Mouse (Mus musculus) left cerebral cortex, postnatal 25 days (tissue): ENCODE results near the gene Gm17662. TPM values are rescaled to one million over a fixed set of nuclear protein-coding genes. Genes with fewer than 3 reads are reported as not detected.
A peak's percentile ranks its signal among the peaks of the same experiment; 100 is the strongest.

ENCODE experiments used
- DNase-seq, 2 experiments: peaks; one replicate each; pipeline ENCODE4 v3.0.0; 2022; ENCODE audit warnings: low spot score in 2 of 2, mixed read lengths in 1 of 2
- intact Hi-C: fragments of 180-260 bp; cut with DNase I; formaldehyde crosslinking; loops from one replicate; pipeline ENCODE4 v1.15.1; 2025
- total RNA-seq, 2 experiments: library from RNA; stranded (reverse); gene quantifications; 2 replicates each; pipeline ENCODE4 v1.2.3; 2021

The Gm17662 gene
- not detected for total RNA-seq

DNA sequence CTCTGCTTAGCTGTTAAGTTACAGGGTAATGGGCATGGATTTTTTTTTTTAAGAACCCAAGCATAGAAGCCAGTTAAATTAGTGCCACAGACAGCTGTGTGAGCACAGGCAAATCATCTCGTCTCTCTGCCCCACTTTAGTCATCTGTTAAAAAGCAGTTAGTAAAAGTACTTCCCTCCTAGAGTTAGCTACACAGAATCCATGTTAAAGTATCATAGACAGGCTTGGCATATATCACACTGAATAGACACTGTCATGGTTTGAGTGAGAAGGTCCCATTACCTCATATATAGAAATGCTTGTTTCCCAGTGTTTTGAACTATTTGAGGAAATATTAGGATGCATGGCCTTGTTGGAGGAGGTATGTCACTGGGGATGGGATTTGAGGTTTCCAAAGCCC is at the start of gene Gm17662:
Gene Gm17662, plus strand, starts transcription at position 301 of the 400 bp plus-strand sequence.
- intact Hi-C loops = no loop called here

DNA sequence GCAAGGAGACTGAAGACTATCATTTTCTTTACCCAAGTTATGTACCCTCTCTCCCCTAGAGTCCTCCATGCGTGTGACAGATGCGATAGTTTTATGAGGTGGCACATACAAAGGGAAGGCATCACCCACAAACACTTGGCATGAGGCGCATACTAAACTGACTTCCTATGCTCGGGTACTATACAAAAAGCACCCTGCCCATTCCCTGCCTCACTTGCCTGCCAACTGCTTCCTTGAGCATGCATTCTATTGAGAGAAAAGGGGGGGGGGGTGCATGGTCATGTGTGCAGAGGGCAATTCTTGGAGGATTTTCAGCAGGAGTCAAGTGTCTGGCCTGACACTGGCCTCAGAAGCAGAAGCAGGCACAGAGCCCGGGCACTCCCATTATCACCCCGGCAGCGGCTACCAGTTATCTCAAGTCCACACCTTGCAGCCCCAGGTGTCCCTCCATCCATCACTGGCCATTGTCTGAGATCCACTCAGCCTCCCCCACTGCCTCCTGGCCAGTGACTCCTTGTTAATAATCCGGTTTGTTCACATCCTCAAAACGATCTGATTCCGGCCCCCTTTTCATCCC is 46.3 kb upstream of the Gm17662 start:
- no peak for DNase-seq
- intact Hi-C loops = no loop called here

More for the DNA sequence above, at the start of gene Gm17662:
- no peak for DNase-seq

DNA sequence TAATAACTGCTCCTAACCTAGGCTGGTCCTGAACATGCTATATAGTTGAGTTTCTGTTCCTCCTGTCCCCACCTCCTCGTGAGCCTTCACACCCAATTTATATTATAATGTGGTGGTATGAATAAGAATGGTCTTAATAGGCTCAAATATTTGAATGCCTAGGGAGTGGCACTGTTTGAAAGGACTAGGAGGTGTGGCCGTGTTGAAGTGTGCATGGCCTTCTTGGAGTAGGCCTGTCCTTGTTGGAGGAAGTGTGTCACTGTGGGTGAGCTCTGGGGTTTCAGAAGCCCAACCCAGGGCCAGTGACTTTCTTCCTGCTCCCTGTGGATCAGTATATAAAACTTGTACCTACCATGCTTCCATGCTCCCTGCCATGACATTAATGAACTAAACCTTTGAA is 43.5 kb upstream of the Gm17662 start:
- intact Hi-C loops = no loop called here
- no peak for DNase-seq

DNA sequence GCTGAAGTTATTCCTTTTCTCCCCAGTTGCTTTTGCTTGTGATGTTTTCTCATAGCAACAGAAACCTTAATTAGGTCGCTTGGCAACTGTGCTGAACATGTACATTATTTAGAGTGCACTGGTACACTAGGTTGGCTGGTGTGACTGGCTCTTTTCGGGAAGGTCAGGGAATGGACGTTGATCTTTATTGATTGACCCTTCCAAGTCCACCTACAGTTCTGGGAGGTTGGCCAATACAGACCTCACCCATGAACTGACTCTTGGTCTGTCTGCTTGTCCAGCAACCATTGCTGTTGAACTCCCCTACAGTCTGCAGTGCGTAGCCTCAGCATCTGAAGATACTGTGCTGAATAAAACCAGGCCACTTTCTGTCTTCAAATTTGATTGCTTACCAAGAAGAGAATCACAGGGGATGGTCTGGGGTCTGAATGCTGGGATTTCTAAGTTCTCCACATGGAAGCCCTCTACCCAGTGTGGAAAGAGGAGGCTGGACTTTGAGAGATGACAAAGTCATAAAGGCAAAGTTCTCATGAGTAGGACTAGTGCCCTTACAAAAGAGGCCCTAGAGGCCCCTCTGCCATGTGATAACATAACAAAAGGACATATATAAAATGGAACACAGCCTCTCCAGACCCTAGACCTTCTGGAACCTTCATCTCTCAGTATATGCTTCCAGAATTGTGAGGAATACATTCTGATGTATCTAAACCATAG is 40.5 kb upstream of the Gm17662 start:
- no peak for DNase-seq
- intact Hi-C loops = no loop called here

DNA sequence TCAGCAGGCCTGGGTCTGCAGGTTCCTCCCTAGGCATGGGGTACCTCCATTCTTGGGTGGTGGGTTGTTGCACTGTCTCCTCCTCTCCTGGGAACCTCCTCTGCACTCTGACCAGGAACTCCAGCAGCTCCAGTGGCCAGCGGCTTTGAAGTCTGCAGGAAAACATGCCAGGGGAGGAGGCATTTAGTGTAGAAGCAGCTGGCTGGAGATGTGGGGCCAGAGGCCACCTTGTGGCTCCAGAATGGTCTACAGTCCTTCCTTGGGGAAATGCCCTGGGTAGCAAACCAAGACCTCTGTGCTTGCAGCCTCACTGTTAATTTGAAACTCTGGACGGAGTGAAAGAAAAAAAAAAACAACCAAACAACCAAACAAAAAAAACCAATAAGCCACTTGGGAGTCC is 39.6 kb upstream of the Gm17662 start:
- no peak for DNase-seq
- intact Hi-C loops = no loop called here

DNA sequence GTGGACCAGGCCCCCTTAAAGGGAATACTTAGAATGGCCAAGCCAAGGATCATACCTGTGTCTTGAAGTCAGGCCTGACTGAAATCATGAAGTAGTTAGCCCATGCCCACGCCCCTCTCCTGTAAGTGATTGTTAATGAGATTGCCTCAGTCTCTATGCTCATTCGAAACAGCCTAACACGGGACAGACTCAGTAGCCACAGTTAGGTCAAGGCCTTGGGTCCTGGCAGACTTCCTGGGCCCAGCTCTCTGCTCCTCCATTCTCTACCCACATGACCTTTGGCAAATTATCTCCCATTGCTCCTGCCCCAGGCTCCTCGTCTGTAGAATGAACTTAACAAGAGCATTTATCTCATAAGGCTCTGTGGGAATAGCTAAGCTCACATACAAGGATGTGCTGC is 38.1 kb upstream of the Gm17662 start:
- no peak for DNase-seq
- intact Hi-C loops = no loop called here

DNA sequence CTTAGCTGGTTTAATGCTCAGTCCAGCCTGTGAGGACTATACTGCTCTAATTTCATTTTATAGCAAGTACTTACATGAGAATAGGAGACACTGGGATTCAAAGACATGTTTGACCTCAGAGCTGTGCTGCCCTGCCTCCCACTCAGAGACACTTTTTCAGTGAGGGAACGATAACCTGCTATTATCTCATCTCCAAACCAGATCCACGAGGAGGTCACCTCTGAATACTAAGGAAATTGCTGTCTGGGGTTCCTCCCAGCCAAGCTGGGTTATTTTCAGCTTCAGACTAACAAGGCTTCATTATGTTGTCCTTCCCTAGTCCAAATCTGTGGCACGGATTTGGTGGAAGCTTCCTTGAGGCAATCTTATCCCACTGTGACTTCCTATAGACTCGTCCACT is 37.2 kb upstream of the Gm17662 start:
- DNase-seq = no peak

DNA sequence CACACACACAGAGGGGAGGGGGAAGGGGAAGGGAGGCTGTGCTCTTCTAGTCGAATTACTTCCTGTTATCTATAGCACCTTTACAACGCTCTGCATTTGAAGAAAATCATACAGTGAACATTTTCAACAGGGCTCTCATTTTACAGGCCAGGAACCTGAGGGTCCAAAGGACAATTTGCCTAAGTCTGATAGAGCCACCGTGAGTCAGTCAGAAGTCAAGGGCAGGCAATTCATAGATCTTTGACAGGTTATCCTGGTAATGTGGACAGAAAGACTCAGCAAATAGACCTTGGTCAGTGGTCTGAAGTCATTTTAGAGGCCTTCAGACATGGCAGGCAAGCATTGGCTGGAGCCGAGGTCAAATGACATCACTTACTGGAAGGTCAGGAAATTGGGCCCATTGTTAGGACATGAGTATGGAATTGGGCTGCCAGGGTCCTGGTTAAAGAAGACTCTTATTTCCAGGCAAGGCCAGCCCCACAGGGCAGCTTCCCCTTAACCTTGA is 33.5 kb upstream of the Gm17662 start:
- DNase-seq = no peak
- intact Hi-C loops = no loop called here

More for the DNA sequence above, 37.2 kb upstream of the Gm17662 start:
- intact Hi-C loops = no loop called here

DNA sequence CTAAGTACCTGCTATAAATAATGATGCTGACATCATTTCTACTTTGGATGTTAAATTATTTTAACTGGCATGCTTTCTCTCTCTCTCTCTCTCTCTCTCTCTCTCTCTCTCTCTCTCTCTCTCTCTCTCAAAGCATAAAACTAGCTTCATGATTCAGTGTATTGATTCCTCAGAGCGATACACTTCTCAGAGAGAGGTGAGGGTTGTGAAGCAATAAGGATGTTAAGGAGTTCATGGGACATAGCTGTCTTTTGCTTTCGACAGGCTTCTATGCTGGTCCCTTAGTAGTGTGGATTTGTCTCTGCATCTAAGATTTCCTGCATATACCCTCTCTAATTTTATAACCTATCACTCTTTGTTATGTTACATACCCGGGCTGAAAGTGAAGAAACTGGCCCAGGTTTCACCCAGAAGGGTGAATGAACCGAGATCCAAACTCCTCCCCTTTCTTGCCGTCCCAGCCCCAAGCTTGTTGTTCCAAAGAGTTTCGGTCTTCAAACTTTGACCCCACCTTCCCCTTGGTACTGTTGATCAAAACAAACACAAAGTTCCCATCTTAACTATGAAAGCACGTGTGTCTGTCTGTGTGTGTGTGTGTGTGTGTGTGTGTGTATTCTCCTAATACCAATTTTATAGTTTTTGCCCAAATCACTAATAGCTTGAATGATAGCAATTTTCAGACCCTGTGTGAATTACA is 32.6 kb upstream of the Gm17662 start:
- DNase-seq = no peak
- intact Hi-C loops = no loop called here

DNA sequence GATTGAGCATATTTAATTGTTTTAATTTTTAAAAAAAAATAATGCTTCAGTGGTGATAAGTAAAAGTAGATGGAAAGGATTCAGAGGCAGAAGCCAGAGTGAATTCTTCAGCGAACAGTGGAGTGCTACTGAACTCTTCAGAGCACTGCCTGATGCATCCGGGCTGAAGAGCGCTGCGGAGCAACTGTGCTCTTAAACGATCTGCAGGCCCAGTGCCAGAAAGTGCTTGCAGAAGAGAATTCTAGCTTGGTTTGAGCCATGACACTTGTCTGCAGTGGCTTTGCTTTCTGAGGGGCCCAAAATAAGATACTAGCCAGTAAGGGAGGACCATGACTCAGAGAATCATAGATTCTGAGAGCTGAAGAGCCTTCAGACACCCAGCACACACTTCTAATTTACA is 28.2 kb upstream of the Gm17662 start:
- intact Hi-C loops = no loop called here

DNA sequence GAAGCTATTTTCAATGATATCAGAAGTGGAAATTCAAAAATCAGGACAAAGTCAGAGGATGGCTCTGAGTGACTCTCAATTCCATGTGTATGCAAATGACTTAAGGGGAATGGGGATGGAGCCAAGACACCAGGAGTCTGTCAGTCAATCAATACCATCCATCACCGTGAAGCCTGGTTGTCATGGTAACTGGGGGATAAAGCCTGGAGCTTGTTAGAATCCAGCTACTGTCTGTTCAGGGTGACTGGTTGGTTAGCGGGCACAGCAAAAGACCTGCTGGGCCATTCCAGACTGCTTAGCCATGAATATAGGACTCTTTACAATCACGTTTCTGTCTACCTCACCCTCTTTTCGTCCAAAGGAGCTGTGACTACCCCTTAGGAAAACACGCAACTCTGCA is 22.0 kb upstream of the Gm17662 start:
- intact Hi-C loops = no loop called here
- DNase-seq = no peak

More for the DNA sequence above, 28.2 kb upstream of the Gm17662 start:
- peak; percentile 25 to 45 for DNase-seq

DNA sequence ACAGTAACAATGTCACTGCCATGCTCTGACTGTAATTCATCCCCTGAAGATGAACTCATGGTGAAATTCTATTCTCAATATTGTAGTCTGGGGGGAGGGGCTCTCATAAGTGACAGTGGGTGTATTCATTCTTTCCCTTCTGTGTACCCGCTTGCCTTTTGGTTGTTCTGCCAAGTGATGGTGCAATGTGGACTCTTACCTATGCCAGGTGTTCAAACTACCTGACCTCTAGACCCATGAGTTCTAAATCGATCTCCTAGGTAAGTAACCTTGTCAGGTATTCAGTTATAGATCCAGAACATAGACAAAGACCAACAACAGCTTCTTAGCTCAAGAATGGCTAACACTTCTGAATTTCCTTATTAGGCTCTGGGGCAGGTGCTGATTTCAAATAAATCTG is 18.8 kb upstream of the Gm17662 start:
- no peak for DNase-seq
- intact Hi-C loops = no loop called here

DNA sequence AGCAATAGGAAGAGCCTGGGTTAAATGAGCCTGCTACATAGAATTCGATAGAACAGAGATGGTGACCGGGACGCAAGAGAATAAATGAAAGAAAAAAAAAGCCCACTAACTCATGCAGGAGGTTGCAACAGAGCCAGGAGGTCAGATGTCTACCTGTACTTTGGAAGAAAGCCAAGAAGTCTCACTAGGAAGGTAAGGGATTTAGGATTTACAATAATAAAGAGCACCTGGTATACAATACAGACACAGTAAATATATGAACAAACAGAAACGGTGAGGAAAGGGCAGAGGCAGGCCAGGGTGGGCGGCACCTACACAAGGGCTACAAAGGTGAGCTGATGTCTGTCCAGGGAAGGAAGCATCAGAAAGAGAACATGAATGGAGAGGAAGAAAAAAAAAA is 14.9 kb upstream of the Gm17662 start:
- no peak for DNase-seq
- intact Hi-C loops = no loop called here

DNA sequence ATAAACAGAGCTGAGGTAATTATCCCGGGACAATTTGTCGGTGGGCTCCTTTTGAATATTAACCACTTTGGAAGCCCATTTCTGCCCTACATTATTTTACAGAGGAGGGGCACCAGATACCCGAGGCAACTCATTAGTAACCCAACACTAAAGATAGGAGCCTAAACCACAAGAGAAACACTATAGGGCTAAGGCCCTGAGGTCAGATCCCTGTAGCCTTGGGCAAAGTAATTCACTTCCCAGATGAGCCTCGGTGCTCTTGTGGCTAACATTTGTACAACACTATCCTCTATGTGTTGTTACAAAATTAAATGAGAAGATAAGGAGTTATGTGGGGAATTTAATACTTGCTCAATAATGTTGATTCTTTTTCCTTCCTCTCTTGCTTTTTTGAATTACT is 13.6 kb upstream of the Gm17662 start:
- no peak for DNase-seq
- intact Hi-C loops = no loop called here

DNA sequence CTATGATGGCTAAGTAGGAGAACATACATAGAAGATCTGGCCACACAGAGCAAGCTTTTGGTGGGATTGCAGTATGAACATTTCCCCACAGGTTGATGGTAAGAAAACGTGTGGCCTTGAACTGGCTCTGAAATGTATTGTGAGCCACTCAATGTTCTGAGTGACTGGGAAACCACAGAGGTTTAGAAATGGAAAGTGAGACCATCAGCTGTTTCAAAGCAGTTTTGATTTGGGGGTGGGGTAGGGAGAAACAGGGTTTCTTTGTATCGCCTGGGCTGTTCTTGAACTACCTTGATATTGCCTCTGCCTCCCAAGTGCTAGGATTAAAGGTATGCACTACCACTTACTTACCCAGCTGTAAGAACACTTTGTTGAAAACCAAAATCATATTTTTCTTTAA is 1.9 kb upstream of the Gm17662 start:
- no peak for DNase-seq
- intact Hi-C loops = no loop called here

DNA sequence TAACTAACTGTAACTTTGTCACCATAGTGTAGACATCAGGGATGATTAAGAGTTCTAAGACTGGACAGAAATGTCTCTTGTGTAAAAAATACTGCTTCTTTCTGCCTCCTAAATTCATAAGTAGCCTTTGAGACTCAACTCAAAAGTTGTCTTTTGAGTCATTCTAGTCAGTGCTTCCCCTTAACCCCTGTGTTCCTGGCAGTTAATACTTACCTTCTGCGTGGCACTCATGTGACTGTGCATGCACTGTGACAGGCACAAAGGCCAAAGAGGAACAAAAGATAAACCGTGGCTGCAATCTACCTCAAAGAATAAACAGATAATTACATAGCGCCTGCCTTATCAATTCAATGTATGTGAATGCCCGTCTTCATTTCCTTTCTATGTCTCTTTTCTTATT is 694 bp downstream of the Gm17662 start:
- intact Hi-C loops = no loop called here
- DNase-seq = no peak

DNA sequence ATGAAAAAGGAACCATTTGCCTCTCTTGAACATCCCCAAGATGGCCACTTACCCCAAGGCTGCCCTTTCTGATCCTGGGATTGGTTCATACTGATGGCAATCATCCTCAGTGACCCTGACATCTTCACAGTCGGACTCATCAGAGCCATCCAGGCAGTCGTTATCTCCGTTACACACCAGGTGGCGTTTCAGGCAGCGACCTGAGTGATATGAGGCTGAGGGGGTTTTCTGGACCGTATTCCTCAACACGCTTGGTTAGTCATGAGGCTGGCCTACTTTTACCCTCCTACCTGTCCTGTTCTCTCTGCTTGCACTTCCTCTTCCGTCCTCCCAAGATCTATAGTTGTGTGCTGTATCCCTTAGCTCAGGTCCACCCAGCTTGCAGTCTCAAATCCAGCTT is 4.1 kb downstream of the Gm17662 start:
- DNase-seq = no peak
- intact Hi-C loops = no loop called here

DNA sequence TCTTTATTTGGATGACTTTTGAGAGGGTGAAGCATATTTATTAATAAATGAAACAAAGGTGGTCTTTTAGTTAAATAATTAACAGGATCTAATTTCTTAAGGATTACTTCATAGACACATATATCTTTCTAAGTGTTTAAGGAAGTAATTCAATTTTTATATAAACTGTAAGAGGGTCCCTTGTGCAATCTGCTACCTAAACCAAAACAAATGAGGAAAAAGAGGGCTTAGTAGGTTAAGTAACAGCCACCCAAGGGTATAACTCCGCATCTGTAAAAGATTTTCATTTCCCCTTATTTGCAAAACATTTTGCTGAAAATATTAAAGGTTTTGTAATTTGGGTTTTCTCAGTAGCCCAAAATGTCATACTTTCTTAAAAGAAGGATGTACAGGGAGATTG is 7.3 kb downstream of the Gm17662 start:
- DNase-seq = no peak
- intact Hi-C loops = no loop called here

DNA sequence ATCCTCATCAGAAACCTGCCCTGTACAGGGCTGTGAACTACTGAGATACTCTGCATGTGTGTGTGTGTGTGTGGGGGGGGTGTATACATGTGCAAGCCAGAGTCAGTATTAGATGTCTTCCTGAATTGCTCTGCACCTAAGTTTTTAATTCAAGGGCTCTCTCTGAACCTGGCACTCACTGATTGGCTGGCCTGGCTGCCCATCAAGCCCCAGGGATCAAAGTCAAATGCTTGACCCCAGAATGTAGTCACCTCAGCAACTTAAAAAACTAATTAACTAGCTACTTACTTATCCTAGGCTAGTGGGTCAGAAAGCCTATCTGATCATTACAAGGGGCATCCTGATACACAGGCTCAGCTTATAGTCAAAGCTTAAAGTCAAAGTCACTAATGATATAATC is 12.5 kb downstream of the Gm17662 start:
- DNase-seq = no peak
- intact Hi-C loops = no loop called here

DNA sequence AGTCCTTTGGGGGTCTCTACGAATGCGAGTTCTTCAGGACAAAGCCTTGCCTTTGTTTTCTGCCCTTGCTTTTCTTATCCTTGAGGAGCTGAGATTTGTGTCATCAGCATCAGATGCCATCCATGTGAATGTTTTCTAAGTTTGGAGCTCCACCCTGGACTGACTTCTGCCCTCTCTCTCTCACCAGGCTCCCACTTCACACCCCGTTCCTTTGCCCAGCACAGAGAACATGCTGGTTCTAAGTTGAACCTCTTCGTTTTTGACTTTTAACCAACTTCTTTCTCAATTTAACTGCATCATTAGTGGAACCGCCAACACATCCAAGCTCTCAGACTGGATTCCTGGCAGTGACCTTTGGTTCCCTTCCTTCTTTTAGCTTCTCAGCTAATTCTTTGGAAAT is 13.1 kb downstream of the Gm17662 start:
- intact Hi-C loops = no loop called here
- DNase-seq = no peak

DNA sequence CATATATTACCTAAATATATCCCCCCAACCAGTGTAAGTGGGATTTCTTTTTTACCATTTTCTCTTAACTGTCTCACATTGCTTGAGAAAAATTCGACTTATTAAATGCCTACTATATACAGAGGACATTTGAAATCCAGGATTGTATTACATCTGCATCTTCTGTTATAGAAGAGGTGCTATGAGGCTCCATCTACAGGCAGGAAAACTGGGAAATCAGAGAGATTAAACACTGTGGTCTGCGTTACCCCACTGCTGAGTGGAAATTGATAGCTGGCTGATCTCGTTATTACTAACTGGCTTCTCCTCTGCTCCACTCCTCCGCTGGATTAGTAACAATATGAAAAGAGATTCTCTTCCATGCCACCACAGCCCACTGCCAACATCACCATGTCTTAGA is 18.7 kb downstream of the Gm17662 start:
- no peak for DNase-seq
- intact Hi-C loops = no loop called here
